Mouse (Mus musculus) stomach, postnatal 0 days (tissue): ENCODE measurements around the gene Ankrd26.

ENCODE experiments used
- CTCF ChIP-seq: IDR thresholded peaks from 2 replicates; pipeline ENCODE4 v1.5.1; 2016; ENCODE audit warnings: antibody characterized with exemption, low read depth, mild to moderate bottlenecking, moderate library complexity
- EP300 ChIP-seq: optimal IDR thresholded peaks from 2 replicates; pipeline ENCODE3; 2016; ENCODE audit warnings: antibody characterized with exemption

- no peak for TF ChIP-seq CTCF
- no peak for TF ChIP-seq EP300
These were observed 32.0 kb upstream of the Ankrd26 start for GRCm38 (mm10) chr6:118594070-118594469.
